Mouse (Mus musculus) ovary, postnatal 14 days (tissue): Measurements from ENCODE around the gene Pla2g4f.

ENCODE experiments used
- DNase-seq: peaks from one replicate; pipeline ENCODE4 v3.0.0; 2022; ENCODE audit warnings: low spot score

Pla2g4f gene

GRCm38 (mm10) chr2:120313976-120314375 is at the start of gene Pla2g4f:
Gene Pla2g4f (minus strand): TSS chr2:120314165.
- DNase-seq = no peak

GRCm38 (mm10) chr2:120360425-120360824 is 46.5 kb upstream of the Pla2g4f start:
- no peak for DNase-seq

- peak; percentile 81 for DNase-seq
These were observed 39.0 kb upstream of the Pla2g4f start, which contains the start of gene Vps39 for GRCm38 (mm10) chr2:120352682-120353646. Gene Vps39 (minus strand): TSS chr2:120353137.

- no peak for DNase-seq
These were observed 37.4 kb upstream of the Pla2g4f start for GRCm38 (mm10) chr2:120351321-120351720.

GRCm38 (mm10) chr2:120348120-120348519 is 34.2 kb upstream of the Pla2g4f start:
- DNase-seq = no peak

GRCm38 (mm10) chr2:120341741-120342140 is 27.8 kb upstream of the Pla2g4f start:
- no peak for DNase-seq

- no peak for DNase-seq
These were observed 23.9 kb upstream of the Pla2g4f start for GRCm38 (mm10) chr2:120337886-120338285.

- DNase-seq = no peak
These were observed 17.6 kb upstream of the Pla2g4f start for GRCm38 (mm10) chr2:120331575-120331974.

GRCm38 (mm10) chr2:120315077-120315476 is 1.1 kb upstream of the Pla2g4f start:
- no peak for DNase-seq

GRCm38 (mm10) chr2:120314487-120314886 is 522 bp upstream of the Pla2g4f start:
- DNase-seq = no peak

- DNase-seq = peak; percentile 16
These were observed 1.6 kb downstream of the Pla2g4f start for GRCm38 (mm10) chr2:120312276-120312825.

- no peak for DNase-seq
These were observed 9.9 kb downstream of the Pla2g4f start for GRCm38 (mm10) chr2:120304113-120304512.

- no peak for DNase-seq
These were observed 12.9 kb downstream of the Pla2g4f start for GRCm38 (mm10) chr2:120301076-120301475.

GRCm38 (mm10) chr2:120299866-120300265 is 14.1 kb downstream of the Pla2g4f start:
- DNase-seq = no peak

GRCm38 (mm10) chr2:120296160-120296559 is 17.8 kb downstream of the Pla2g4f start:
- DNase-seq = no peak

GRCm38 (mm10) chr2:120291471-120292078 is 22.4 kb downstream of the Pla2g4f start:
- no peak for DNase-seq

- no peak for DNase-seq
These were observed 25.0 kb downstream of the Pla2g4f start, which contains the start of gene Pla2g4d for GRCm38 (mm10) chr2:120288995-120289394. Gene Pla2g4d (minus strand): TSS chr2:120289197.

- no peak for DNase-seq
These were observed 25.6 kb downstream of the Pla2g4f start for GRCm38 (mm10) chr2:120288401-120288800.

- no peak for DNase-seq
These were observed 28.3 kb downstream of the Pla2g4f start for GRCm38 (mm10) chr2:120285639-120286038.

GRCm38 (mm10) chr2:120284705-120285104 is 29.3 kb downstream of the Pla2g4f start:
- no peak for DNase-seq

GRCm38 (mm10) chr2:120284094-120284493 is 29.9 kb downstream of the Pla2g4f start:
- no peak for DNase-seq

GRCm38 (mm10) chr2:120283550-120283949 is 30.4 kb downstream of the Pla2g4f start:
- no peak for DNase-seq

GRCm38 (mm10) chr2:120281221-120281620 is 32.7 kb downstream of the Pla2g4f start:
- no peak for DNase-seq
